Mouse (Mus musculus) heart, embryonic 15.5 days (tissue): ENCODE data around the gene Mcl1. TPM values are rescaled to one million over a fixed set of nuclear protein-coding genes. Genes with fewer than 3 reads are reported as not detected.

ENCODE experiments used
- ATAC-seq: fragments of 200-750 bp; cut with Nextera tagmentation; replicated peaks from 2 replicates; pipeline ENCODE4 v1.8.0; 2017; ENCODE audit warnings: low read depth, moderate TSS enrichment; ENCODE audit not compliant: insufficient number of reproducible peaks, insufficient read depth, low FRiP score
- H3K27ac ChIP-seq: fragments of 300-500 bp; sonication (generic); 2 replicates; pipeline ENCODE4 v1.5.1; 2015; ENCODE audit warnings: mild to moderate bottlenecking, inconsistent platforms
- H3K27me3 ChIP-seq: fragments of 300-500 bp; sonication (generic); 2 replicates; pipeline ENCODE4 v1.6.1; 2015; ENCODE audit warnings: inconsistent platforms
- H3K36me3 ChIP-seq: fragments of 300-500 bp; sonication (generic); 2 replicates; pipeline ENCODE4 v1.6.1; 2015; ENCODE audit warnings: mild to moderate bottlenecking, inconsistent platforms
- H3K4me1 ChIP-seq: fragments of 300-500 bp; sonication (generic); replicated peaks from 2 replicates; pipeline ENCODE4 v1.6.1; 2015; ENCODE audit warnings: inconsistent platforms
- H3K4me2 ChIP-seq: fragments of 300-500 bp; sonication (generic); 2 replicates; pipeline ENCODE4 v1.6.1; 2015; ENCODE audit warnings: inconsistent platforms, mild to moderate bottlenecking, moderate library complexity
- H3K4me3 ChIP-seq: fragments of 300-500 bp; sonication (generic); 2 replicates; pipeline ENCODE4 v1.5.1; 2015; ENCODE audit warnings: mild to moderate bottlenecking, inconsistent platforms
- H3K9ac ChIP-seq: fragments of 300-500 bp; sonication (generic); 2 replicates; pipeline ENCODE4 v1.6.1; 2015; ENCODE audit warnings: mild to moderate bottlenecking, inconsistent platforms
- H3K9me3 ChIP-seq: fragments of 300-500 bp; sonication (generic); replicated peaks from 2 replicates; pipeline ENCODE4 v1.6.1; 2016; ENCODE audit warnings: inconsistent platforms
- WGBS: fragments of 180-500 bp; shearing (Covaris S2); methylation state at CpG from one replicate; pipeline ENCODE4 v1.1.7; 2015; ENCODE audit warnings: mixed read lengths; 5-methylcytosine and 5-hydroxymethylcytosine counted together
- polyA plus RNA-seq: library from polyadenylated mRNA; unstranded; fragments of >200 nt; fragmentation: Nextera tagmentation; extraction: Ambion mirVana; gene quantifications from 2 replicates; pipeline ENCODE4 v1.2.1, GENCODE M21; 2015

Gene Mcl1
- polyA plus RNA-seq, 1 experiment from 2014 or later, result 38.4 TPM

- peak overlapping the region; percentile 72; the same call in 1 of the 2 replicates for H3K27ac ChIP-seq
- H3K36me3 ChIP-seq, result no peaks in the 10 kb centered on the region
- no peak for ATAC-seq
- H3K4me3 ChIP-seq, result no peak overlapping the region
- H3K9me3 ChIP-seq, result no peaks in the 10 kb centered on the region
- peaks cover 33% of the 10 kb centered on the region for H3K4me1 ChIP-seq
- H3K4me2 ChIP-seq, result no peak overlapping the region
- 60% methylated on average over 2 of the region's 2 CpGs for WGBS
- H3K9ac ChIP-seq, result no peak overlapping the region
- no peaks in the 10 kb centered on the region for H3K27me3 ChIP-seq
Measured at GRCm38 (mm10) chr3:95701085-95701484, 42.5 kb downstream of the Mcl1 start.

DNA sequence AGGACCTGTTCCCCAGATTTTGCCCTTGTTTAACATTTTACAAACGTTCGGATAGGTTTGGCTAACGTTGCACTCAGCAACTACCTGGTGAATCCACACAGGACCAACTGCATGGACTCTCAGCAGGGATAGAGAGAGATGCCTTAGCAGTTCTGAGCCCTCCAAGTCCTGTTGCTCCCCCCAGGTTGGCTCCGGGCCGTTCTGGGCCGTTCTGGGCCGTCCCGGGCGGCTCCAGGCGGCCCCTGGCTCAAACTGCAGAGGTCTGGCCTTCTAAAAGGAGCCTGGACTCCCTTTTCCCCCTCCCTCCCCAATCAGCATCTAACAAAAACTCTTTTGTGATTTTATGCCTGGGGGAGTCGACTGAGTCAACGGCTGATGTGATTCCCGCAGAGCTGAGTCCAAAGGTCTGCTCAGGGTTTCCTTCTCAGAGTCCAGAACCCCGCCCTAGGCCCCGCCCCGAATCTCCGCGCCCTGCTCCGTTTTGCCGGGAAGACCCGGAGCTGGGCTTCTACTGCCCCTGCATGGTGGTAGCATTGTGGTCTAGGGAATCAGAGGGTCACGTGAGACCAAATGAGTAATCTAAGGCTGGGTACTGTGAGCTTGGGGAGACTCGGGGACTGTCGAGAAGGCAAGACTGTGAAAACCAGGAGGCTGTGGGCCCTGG, 43.4 kb downstream of the Mcl1 start:
- ATAC-seq, result peak; percentile 83
- H3K27me3 ChIP-seq, result no peaks in the 10 kb centered on the region
- WGBS, result 12% methylated on average over 24 of the region's 24 CpGs
- no peaks in the 10 kb centered on the region for H3K9me3 ChIP-seq
- peaks cover 25% of the 10 kb centered on the region for H3K4me1 ChIP-seq
- peak overlapping the region; percentile 67 for H3K4me2 ChIP-seq
- H3K27ac ChIP-seq, result peak overlapping the region; percentile 72
- H3K4me3 ChIP-seq, result peak overlapping the region; percentile 38
- H3K9ac ChIP-seq, result peak overlapping the region; percentile 58
- no peaks in the 10 kb centered on the region for H3K36me3 ChIP-seq

- Histone ChIP-seq H3K9me3 (no peaks in the 10 kb centered on the region), H3K4me3 (no peak overlapping the region), H3K27ac (no peak overlapping the region), H3K9ac (no peak overlapping the region), H3K4me1 (peaks cover 25% of the 10 kb centered on the region), H3K4me2 (no peak overlapping the region), H3K27me3 (no peaks in the 10 kb centered on the region), H3K36me3 (no peaks in the 10 kb centered on the region)
- 88% methylated on average over 3 of the region's 3 CpGs for WGBS
- ATAC-seq, result no peak
Measured at GRCm38 (mm10) chr3:95703276-95703675, 44.7 kb downstream of the Mcl1 start.

- no peak for ATAC-seq
- no peak overlapping the region for H3K27ac ChIP-seq
- WGBS, result 85% methylated on average over 4 of the region's 4 CpGs
Measured at GRCm38 (mm10) chr3:95704612-95705011, 46.0 kb downstream of the Mcl1 start.

GRCm38 (mm10) chr3:95706273-95706672, 47.7 kb downstream of the Mcl1 start:
- ATAC-seq, result no peak
- 79% methylated on average over 4 of the region's 4 CpGs for WGBS

More at GRCm38 (mm10) chr3:95704612-95705011, 46.0 kb downstream of the Mcl1 start:
- Histone ChIP-seq H3K9me3 (no peaks in the 10 kb centered on the region), H3K9ac (no peak overlapping the region), H3K4me3 (no peak overlapping the region), H3K4me2 (no peak overlapping the region), H3K4me1 (peaks cover 25% of the 10 kb centered on the region), H3K27me3 (no peaks in the 10 kb centered on the region), H3K36me3 (no peaks in the 10 kb centered on the region)

GRCm38 (mm10) chr3:95707497-95707896, 48.9 kb downstream of the Mcl1 start:
- H3K9me3 ChIP-seq, result no peaks in the 10 kb centered on the region
- no peak overlapping the region for H3K4me3 ChIP-seq
- no peaks in the 10 kb centered on the region for H3K27me3 ChIP-seq
- ATAC-seq, result no peak
- 75% methylated on average over 7 of the region's 7 CpGs for WGBS
- H3K36me3 ChIP-seq, result no peaks in the 10 kb centered on the region
- no peak overlapping the region for H3K9ac ChIP-seq
- H3K4me1 ChIP-seq, result peaks cover 1% of the 10 kb centered on the region; the same call in 1 of the 2 replicates
- H3K27ac ChIP-seq, result no peak overlapping the region
- H3K4me2 ChIP-seq, result no peak overlapping the region

More at GRCm38 (mm10) chr3:95706273-95706672, 47.7 kb downstream of the Mcl1 start:
- Histone ChIP-seq H3K27ac (no peak overlapping the region), H3K36me3 (no peaks in the 10 kb centered on the region), H3K4me1 (peaks cover 13% of the 10 kb centered on the region), H3K4me2 (no peak overlapping the region), H3K9ac (no peak overlapping the region), H3K4me3 (no peak overlapping the region), H3K27me3 (no peaks in the 10 kb centered on the region), H3K9me3 (no peaks in the 10 kb centered on the region)

DNA sequence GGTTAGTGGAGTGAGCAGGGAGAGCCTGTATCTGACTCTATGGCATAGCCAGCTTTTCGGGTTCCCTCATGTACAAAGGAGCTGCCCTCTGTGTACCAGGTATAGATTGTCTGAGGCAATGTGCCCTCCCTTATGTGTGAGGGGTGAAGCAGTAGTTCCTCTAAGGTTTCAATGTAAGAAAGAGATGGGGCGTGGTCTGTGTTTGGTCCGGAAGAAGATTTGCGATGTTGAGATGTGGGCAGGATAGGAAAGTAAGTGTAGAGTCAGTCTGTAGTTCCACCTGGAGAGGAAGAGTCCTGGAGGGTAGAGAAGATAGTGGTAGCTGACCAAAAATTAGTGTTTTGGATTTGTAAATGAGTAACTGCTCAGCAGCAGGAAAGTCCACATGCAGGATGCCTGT, 50.5 kb downstream of the Mcl1 start:
- WGBS, result 89% methylated on average over 4 of the region's 4 CpGs
- no peaks in the 10 kb centered on the region for H3K4me1 ChIP-seq
- H3K9me3 ChIP-seq, result no peaks in the 10 kb centered on the region
- no peak overlapping the region for H3K9ac ChIP-seq
- no peak for ATAC-seq
- no peaks in the 10 kb centered on the region for H3K27me3 ChIP-seq
- H3K36me3 ChIP-seq, result no peaks in the 10 kb centered on the region
- H3K27ac ChIP-seq, result no peak overlapping the region
- H3K4me2 ChIP-seq, result no peak overlapping the region
- H3K4me3 ChIP-seq, result no peak overlapping the region

GRCm38 (mm10) chr3:95709967-95710366, 51.4 kb downstream of the Mcl1 start:
- H3K9me3 ChIP-seq, result no peaks in the 10 kb centered on the region
- H3K4me2 ChIP-seq, result no peak overlapping the region
- no peaks in the 10 kb centered on the region for H3K4me1 ChIP-seq
- no peaks in the 10 kb centered on the region for H3K36me3 ChIP-seq
- no peak overlapping the region for H3K9ac ChIP-seq
- H3K4me3 ChIP-seq, result no peak overlapping the region
- no peak overlapping the region for H3K27ac ChIP-seq
- H3K27me3 ChIP-seq, result no peaks in the 10 kb centered on the region
- ATAC-seq, result no peak

Other genes starting within 250 kb of the Mcl1 start
- gene Arnt, start 224.4 kb upstream of the Mcl1 start, polyA plus RNA-seq, result 30.4 and 33.2 TPM in 2 replicates
- 15.9 and 18.1 TPM in 2 replicates for gene Ctsk, start 159.5 kb upstream of the Mcl1 start, polyA plus RNA-seq
- 17.3 and 31.6 TPM in 2 replicates for gene Ctss, start 132.0 kb upstream of the Mcl1 start, polyA plus RNA-seq
- gene Hormad1, start 99.1 kb upstream of the Mcl1 start, polyA plus RNA-seq, result not detected in 2 replicates
- gene Golph3l, start 69.9 kb upstream of the Mcl1 start, polyA plus RNA-seq, result 23.1 and 26.5 TPM in 2 replicates
- gene Ensa, start 33.8 kb upstream of the Mcl1 start, polyA plus RNA-seq, result 45.8 and 53.7 TPM in 2 replicates
- gene Adamtsl4, start 29.1 kb downstream of the Mcl1 start, polyA plus RNA-seq, result 6.9 and 10.6 TPM in 2 replicates
- gene Ecm1, start 80.8 kb downstream of the Mcl1 start, polyA plus RNA-seq, result 56.3 and 60.6 TPM in 2 replicates
- 31.3 and 42.4 TPM in 2 replicates for gene Tars2, start 101.4 kb downstream of the Mcl1 start, polyA plus RNA-seq
- 17.6 and 19.6 TPM in 2 replicates for gene Rprd2, start 160.1 kb downstream of the Mcl1 start, polyA plus RNA-seq
- 27.5 and 31.0 TPM in 2 replicates for gene Prpf3, start 197.1 kb downstream of the Mcl1 start, polyA plus RNA-seq
- gene Mrps21, start 212.7 kb downstream of the Mcl1 start, polyA plus RNA-seq, result 323 and 434 TPM in 2 replicates
- gene Ciart, start 223.5 kb downstream of the Mcl1 start, polyA plus RNA-seq, result 3.6 and 4.7 TPM in 2 replicates
- gene BC028528, start 233.2 kb downstream of the Mcl1 start, polyA plus RNA-seq, result 38.4 and 43.5 TPM in 2 replicates
- 33.3 and 35.8 TPM in 2 replicates for gene Aph1a, start 235.2 kb downstream of the Mcl1 start, polyA plus RNA-seq
- 46.9 and 55.7 TPM in 2 replicates for gene Car14, start 245.9 kb downstream of the Mcl1 start, polyA plus RNA-seq